Mouse (Mus musculus): Measurements from ENCODE around the gene Tfam.

The Tfam gene

GRCm38 (mm10) chr10:71223101-71223500, 15.0 kb downstream of the Tfam start:
- DNase-seq (ENCODE audit: low spot score in 2 of 2): no peak

- no peak for DNase-seq (ENCODE audit: low spot score in 2 of 2)
These were observed 15.4 kb downstream of the Tfam start for GRCm38 (mm10) chr10:71222639-71223038.

- peak; percentile 49 to 77 for DNase-seq (ENCODE audit: low spot score in 2 of 2)
These were observed 19.7 kb downstream of the Tfam start for GRCm38 (mm10) chr10:71218228-71218892.

- DNase-seq (ENCODE audit: low spot score in 2 of 2): no peak
These were observed 22.1 kb downstream of the Tfam start for GRCm38 (mm10) chr10:71215996-71216395.

GRCm38 (mm10) chr10:71201512-71201911, 36.6 kb downstream of the Tfam start:
- no peak for DNase-seq (ENCODE audit: low spot score in 2 of 2)

GRCm38 (mm10) chr10:71200964-71201363, 37.1 kb downstream of the Tfam start:
- no peak for DNase-seq (ENCODE audit: low spot score in 2 of 2)

- DNase-seq (ENCODE audit: low spot score in 2 of 2): no peak
These were observed 39.4 kb downstream of the Tfam start for GRCm38 (mm10) chr10:71198676-71199075.

GRCm38 (mm10) chr10:71197036-71197785, 40.9 kb downstream of the Tfam start:
- no peak for DNase-seq (ENCODE audit: low spot score in 2 of 2)

GRCm38 (mm10) chr10:71195501-71195900, 42.6 kb downstream of the Tfam start:
- DNase-seq (ENCODE audit: low spot score in 2 of 2): no peak

- DNase-seq (ENCODE audit: low spot score in 2 of 2): no peak
These were observed 43.4 kb downstream of the Tfam start for GRCm38 (mm10) chr10:71194713-71195112.

- no peak for DNase-seq (ENCODE audit: low spot score in 2 of 2)
These were observed 44.8 kb downstream of the Tfam start for GRCm38 (mm10) chr10:71193319-71193718.

GRCm38 (mm10) chr10:71192886-71193285, 45.2 kb downstream of the Tfam start:
- DNase-seq (ENCODE audit: low spot score in 2 of 2): no peak

GRCm38 (mm10) chr10:71188681-71189080, 49.4 kb downstream of the Tfam start:
- no peak for DNase-seq (ENCODE audit: low spot score in 2 of 2)

- DNase-seq (ENCODE audit: low spot score in 2 of 2): no peak
These were observed 53.0 kb downstream of the Tfam start for GRCm38 (mm10) chr10:71185059-71185458.

- DNase-seq (ENCODE audit: low spot score in 2 of 2): no peak
These were observed 54.6 kb downstream of the Tfam start for GRCm38 (mm10) chr10:71183339-71184031.

GRCm38 (mm10) chr10:71181931-71182330, 56.1 kb downstream of the Tfam start:
- no peak for DNase-seq (ENCODE audit: low spot score in 2 of 2)

- DNase-seq (ENCODE audit: low spot score in 2 of 2): no peak
These were observed 57.0 kb downstream of the Tfam start for GRCm38 (mm10) chr10:71181091-71181490.

GRCm38 (mm10) chr10:71180057-71180456, 58.0 kb downstream of the Tfam start:
- DNase-seq (ENCODE audit: low spot score in 2 of 2): no peak

- DNase-seq (ENCODE audit: low spot score in 2 of 2): no peak
These were observed 60.9 kb downstream of the Tfam start for GRCm38 (mm10) chr10:71177201-71177600.

GRCm38 (mm10) chr10:71176341-71176740, 61.7 kb downstream of the Tfam start:
- no peak for DNase-seq (ENCODE audit: low spot score in 2 of 2)

All from spleen, postnatal 4 days (tissue).